Mouse (Mus musculus) adrenal gland (tissue): ENCODE results near the gene Gm8011.
"Not testable (repeated sequence)": the region's sequence is repeated elsewhere in the genome, so short reads cannot be mapped to it uniquely, and the experiment has no call there.

Experiments used
- intact Hi-C: fragments of 180-260 bp; cut with DNase I; formaldehyde crosslinking; loops from one replicate; pipeline ENCODE4 v1.15.1; 2025
- long read RNA-seq, 2 experiments: library from polyadenylated mRNA; unstranded; transcript quantifications; one replicate each; pipeline ENCODE4 v2.0.0; 2020; ENCODE audit warnings: borderline replicate concordance in 1 of 2; ENCODE audit not compliant: insufficient replicate concordance in 1 of 2

The Gm8011 gene
- long read RNA-seq, experiment 1, result 0 reads
- long read RNA-seq, experiment 2, result 0 reads

- intact Hi-C loops, result not testable (repeated sequence)
Measured at GRCm38 (mm10) chr14:42463581-42463980, at the start of gene Gm8011. Gene Gm8011 (plus strand): TSS chr14:42463881.

DNA sequence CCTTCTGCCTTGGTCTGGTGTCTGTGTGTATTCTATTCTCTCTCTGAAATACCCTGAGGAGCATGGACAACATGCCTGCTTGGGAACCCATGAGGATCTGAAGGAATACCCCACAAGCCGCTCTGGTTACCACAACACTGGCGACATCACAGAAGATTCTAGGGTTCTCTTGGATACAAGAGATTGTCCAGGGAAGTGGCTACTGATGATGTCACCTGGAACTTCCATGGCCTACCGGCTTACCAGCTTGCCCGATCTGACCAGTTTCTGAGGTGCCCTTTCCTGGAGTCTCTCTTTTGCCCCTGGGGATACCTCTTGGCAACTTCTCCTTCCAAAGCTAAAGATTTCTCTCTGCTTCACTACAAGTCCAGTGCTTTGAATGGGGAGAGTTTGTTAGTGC lies 24.1 kb upstream of the Gm8011 start, which contains the start of gene Gm8005:
Gm8005 (minus strand) TSS at position 101 of the 400 bp plus-strand sequence.
- intact Hi-C loops, result not testable (repeated sequence)

DNA sequence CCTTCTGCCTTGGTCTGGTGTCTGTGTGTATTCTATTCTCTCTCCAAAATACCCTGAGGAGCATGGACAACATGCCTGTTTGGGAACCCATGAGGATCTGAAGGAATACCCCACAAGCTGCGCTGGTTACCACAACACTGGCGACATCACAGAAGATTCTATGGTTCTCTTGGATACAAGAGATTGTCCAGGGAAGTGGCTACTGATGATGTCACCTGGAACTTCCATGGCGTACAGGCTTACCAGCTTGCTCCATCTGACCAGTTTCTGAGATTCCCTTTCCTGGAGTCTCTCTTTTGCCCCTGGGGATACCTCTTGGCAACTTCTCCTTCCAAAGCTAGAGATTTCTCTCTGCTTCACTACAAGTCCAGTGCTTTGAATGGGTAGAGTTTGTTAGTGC lies 38.6 kb downstream of the Gm8011 start, which contains the start of gene Gm8020:
Gm8020 (minus strand) TSS at position 101 of the 400 bp plus-strand sequence.
- intact Hi-C loops, result not testable (repeated sequence)
